Mouse (Mus musculus) spleen, postnatal 10 days (tissue): ENCODE measurements at regions not wholly inside any gene's neighbourhood (a gene's known extent, or its start where the extent isn't known, plus 50 kb on each side); places are given as distances from the start of the nearest gene placed in this dataset.
"Not testable (repeated sequence)": the region's sequence is repeated elsewhere in the genome, so short reads cannot be mapped to it uniquely, and the experiment has no call there.

Source experiments
- DNase-seq, 2 experiments: peaks; one replicate each; pipeline ENCODE4 v3.0.0; 2021 to 2022; ENCODE audit warnings: low spot score in 2 of 2

DNA sequence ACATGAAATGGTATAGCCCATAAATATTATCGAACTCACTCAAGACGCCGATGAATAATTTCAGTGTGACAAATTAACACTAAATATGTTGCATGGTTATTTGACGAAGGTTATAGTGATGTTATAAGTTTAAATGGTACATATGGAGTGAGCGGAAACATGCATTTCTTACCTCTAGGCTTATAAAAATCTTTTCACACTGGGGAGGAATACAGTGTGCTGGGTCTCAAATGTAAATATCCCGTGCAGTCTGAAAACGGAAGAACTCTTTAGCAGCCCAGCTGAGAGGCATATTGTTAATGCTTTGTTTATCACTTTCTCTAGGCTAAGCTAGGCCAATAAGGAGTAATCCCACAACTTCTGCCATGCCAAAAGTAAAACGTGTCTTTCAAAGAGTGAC, 518.6 kb upstream of the Sall1 start:
- no peak for DNase-seq

DNA sequence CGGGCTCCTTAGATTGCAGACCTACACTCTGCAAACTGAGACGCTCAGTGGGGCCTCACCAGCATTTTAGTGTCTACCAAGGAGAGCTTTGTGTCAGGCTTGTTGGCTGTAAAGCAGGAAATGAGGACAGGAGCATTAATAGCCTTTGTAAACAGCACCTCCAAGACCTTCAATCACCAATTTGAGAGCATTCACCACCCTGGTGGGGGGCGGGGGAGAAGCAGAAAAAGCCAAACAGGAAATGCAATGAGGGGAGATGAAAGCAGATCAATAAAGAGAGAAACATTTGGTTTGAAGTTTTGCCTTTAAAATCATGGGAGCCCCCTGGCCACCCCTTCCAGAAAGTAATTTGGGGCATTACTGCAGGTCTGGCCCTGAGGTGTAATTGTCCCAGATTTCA, 497.3 kb upstream of the Sall1 start:
- no peak for DNase-seq

- no peak for DNase-seq
Measured at GRCm38 (mm10) chr8:89534605-89535004, 490.6 kb upstream of the Sall1 start.

- DNase-seq, result no peak
Measured at GRCm38 (mm10) chr8:89525041-89525440, 481.1 kb upstream of the Sall1 start.

GRCm38 (mm10) chr8:89523336-89523735, 479.4 kb upstream of the Sall1 start:
- no peak for DNase-seq

GRCm38 (mm10) chr8:89516602-89517001, 472.6 kb upstream of the Sall1 start:
- DNase-seq, result no peak

GRCm38 (mm10) chr8:89514270-89514669, 470.3 kb upstream of the Sall1 start:
- no peak for DNase-seq

- DNase-seq, result no peak
Measured at GRCm38 (mm10) chr8:89507639-89508038, 463.7 kb upstream of the Sall1 start.

DNA sequence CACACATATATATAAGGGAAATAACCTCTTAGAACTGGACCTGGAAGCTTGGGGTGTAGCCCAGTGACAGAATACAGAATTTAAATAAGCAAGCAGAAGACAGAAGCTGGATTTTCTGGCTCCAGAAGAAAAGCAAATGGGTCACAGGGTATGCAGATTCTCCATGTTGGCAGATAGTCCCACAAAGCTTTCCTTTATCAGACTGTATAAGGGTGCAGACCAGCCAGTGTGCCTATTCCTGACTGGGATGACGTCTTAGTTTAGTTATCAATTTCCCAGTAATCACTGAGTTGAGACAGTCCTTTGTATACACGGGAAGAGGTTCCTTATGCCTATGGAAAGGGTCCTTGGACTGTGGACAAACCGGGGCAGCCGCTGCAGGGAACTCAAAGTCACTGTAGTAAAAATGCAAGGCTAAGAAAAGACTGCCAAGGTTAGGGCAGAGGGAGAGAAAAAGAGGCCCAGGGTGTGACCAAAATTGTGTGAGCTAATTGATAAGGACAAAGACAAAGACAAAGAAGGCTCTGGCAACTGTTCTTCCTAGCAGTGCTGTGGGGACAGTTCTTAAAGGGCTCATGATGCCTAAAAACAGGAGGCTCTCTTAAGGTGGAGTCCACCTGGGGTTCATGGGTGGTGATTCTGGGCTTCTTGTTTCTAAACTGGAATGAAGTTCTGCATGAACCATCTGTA, 459.7 kb upstream of the Sall1 start:
- DNase-seq, result no peak

GRCm38 (mm10) chr8:89503030-89503429, 459.1 kb upstream of the Sall1 start:
- DNase-seq, result no peak

DNA sequence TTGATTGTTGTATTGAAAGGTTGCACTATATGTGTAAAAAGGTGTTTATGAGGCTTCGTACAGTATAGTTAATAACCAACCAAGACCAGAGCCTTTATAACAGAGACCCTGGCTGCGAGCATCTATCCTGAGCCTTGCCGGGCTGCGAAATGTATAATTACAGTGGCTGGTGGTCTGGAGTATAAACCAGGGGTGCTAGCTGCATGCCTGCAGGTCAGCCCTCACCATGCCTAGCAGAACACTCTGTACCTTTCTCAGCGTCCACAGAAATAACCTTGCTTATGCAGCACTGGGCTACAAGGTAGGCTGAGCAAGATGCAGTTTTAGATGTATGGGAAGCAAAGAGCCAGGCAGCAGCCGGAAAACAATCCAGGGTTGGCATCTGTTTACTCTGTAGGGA, 457.8 kb upstream of the Sall1 start:
- no peak for DNase-seq

- no peak for DNase-seq
Measured at GRCm38 (mm10) chr8:89499831-89500230, 455.9 kb upstream of the Sall1 start.

GRCm38 (mm10) chr8:89498088-89498695, 454.2 kb upstream of the Sall1 start:
- no peak for DNase-seq

- no peak for DNase-seq
Measured at GRCm38 (mm10) chr8:89492336-89492735, 448.4 kb upstream of the Sall1 start.

DNA sequence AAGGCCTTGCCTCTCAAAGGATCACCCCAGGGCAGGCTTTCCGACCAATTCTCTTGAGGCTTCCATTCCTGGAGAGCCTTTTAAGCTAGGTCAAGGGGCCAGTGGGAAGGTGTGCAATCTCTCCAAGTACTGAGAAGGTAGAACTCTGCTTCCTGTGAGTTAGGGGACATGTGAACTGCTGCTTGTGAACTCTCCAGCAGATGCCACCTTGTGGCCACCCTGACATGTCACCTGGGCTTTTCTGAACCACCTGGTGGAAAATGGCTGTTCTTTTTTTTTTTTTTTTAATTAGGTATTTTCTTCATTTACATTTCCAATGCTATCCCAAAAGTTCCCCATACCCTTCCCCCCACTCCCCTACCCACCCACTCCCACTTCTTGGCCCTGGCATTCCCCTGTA, 438.5 kb upstream of the Sall1 start:
- not testable (repeated sequence) for DNase-seq

- no peak for DNase-seq
Measured at GRCm38 (mm10) chr8:89476930-89477329, 433.0 kb upstream of the Sall1 start.

- no peak for DNase-seq
Measured at GRCm38 (mm10) chr8:89471116-89471515, 427.2 kb upstream of the Sall1 start.

DNA sequence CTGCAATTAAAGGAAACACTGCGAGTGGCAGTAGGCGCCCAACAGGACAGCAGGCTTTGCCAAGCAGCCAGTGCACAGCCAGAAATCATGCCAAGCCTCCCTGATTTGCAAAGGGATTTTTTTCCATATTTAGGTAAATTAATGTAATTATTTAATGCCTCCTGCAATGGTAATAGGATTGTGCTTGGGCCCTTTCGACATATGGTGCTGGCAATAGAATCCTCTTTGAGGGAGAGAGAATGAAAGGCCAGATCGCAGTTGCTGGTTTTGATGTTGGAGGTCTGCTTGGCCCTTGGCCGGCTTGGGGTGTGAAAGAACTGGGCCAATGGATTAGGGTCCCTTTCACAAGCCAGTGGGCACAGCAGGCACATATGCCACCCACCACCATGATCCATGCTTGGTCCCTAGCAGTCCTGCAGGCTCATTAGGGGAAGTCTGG, 424.8 kb upstream of the Sall1 start:
- no peak for DNase-seq

DNA sequence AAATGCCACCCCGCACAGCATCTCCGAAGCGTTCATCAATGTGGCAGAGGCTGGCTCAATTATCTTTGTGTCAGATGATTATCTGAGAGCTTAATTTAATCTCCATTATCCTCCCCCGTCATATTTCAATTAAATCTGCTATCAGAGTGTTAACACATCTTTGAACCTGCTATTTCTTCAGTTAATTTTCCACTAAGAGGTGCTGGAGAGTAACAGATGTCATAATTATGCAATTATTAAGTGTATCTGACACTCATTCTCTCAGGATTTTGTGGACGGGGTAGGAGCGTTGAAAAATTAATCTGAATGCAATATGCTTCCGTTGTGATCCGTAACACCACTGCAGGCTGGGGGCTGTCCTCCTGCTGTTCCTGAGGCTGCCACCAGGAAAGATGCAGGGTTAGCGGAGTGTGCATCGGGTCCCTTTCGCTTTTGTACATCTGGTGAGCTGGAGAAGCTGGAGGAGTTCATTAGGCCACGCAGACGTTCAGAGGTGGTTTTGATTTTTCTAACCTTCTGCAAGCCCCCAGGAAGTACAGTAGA, 421.3 kb upstream of the Sall1 start:
- DNase-seq, result no peak

GRCm38 (mm10) chr8:89456517-89456916, 412.6 kb upstream of the Sall1 start:
- no peak for DNase-seq

DNA sequence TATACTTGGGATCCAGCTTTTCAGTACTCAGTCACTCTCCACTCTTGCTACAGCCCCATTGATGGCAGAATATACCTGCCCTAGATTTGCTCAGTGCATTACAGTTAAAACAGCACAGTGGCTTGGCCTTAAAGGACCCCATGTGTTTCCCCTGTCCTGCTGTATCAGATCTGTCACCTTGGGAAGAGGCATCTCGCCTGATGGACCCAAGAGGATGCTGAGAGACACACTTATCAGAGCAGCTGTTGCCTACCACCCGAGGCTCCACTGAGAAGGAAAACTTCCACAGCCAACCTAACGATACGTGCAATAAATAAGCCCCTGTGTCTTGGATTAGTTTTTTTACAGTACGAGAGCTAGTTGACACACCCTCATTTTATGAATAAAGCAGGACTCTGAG, 411.8 kb upstream of the Sall1 start:
- no peak for DNase-seq

DNA sequence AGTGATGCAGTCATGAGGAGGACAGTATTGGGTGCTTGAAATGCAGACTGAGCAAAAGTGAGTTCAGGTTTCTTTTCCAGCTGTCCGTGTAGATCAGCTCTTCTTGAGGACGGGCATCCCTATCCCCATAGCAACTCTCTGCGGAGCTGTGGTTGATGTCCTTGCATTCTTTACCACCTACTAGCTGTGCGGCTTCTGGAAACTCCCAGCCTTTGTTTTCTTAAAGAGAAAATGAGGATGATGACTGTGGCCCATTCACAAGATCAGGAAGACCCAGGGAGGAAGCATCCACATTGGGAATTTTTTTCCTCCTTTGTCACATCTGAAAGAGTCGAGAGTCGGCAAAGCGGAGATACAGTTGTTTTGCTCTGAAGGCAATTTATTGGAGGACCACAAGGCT, 410.2 kb upstream of the Sall1 start:
- no peak for DNase-seq

GRCm38 (mm10) chr8:89453724-89454123, 409.8 kb upstream of the Sall1 start:
- no peak for DNase-seq
